Mouse (Mus musculus): ENCODE measurements around the gene Cst3.

Cst3 gene

DNA sequence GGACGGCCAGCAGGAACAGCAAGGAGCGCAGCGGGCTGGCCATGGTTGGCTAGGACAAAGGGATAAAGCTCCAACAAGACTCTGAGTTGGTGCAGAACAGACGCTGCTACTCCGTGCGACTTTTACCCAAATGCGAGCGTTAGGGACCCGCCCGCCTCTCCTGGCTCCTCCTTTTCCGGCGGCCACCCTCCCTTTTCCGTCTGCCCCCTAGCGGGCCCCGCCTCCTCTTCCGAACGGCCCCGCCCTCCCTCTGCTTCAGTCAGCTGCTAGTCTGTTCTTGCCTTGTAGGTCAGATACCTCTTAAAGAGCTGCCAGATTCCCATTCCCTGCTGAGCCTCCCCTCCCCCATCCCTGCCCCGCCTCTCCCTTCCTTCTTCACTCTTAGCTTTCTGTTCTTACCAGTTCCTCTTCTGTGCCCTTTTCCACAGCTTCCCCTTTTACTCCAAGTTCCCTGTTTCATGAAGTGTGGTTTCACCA, at the start of gene Cst3:
Gene Cst3 (minus strand): TSS at position 358 of the 477 bp plus-strand sequence.
- peak; percentile 88 to 90 for DNase-seq

DNA sequence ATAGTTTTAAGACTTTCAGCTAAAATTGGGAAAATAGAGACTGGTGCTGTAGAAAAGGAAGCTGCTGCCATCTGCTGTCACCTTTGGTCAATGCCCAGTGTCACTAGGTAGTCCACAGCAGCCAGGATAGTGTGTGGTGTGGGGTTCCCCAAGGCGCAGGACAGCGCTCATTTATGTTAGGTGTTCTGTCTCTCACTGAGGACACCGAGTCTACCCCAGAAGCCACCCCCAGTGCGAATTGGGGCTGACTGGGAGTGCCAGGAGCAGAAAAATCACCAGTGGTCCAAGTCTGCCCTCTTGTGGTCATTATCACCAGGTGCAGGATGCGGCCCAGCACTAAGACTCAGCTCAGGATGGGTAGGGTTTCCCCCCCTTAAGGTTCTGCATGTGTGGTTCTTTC, 26.8 kb upstream of the Cst3 start:
- DNase-seq: peak; percentile 68 to 70

DNA sequence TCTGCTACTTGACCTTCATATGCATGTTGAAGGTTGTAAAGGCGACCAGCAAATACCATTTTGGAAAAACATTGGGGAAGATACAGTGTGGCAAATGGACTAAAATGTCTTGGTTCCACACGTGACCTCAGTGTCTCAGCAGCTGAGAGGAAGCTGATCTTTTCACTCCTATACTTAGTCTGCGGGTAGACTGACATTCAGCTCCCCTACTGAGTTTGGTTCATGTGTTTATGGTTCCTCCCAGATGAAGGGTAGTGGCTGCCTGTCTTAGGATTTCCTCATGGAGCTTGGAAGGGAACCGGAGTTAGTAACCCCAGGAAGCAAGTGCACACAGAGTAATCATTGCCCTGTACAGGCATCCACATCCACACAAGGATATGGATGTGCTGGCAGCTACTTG, 24.8 kb upstream of the Cst3 start:
- no peak for DNase-seq

DNA sequence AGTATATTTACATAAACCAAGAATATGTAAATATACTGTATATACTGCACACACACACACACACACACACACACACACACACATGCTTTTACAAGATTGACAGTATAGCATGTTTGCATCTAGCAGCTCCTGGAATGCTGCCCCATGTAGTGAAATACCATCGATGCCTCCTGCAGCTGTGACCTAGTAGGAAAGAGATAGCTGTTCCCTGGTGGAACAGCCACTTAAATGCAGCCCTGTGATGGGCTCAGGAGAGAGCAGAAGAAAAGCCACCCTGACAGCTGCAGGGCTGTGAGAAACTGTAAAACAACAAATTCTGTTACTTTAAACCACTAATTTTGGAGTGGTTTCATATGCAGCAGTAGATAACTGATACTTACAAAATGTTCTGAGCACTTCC, 20.7 kb upstream of the Cst3 start:
- DNase-seq: no peak

DNA sequence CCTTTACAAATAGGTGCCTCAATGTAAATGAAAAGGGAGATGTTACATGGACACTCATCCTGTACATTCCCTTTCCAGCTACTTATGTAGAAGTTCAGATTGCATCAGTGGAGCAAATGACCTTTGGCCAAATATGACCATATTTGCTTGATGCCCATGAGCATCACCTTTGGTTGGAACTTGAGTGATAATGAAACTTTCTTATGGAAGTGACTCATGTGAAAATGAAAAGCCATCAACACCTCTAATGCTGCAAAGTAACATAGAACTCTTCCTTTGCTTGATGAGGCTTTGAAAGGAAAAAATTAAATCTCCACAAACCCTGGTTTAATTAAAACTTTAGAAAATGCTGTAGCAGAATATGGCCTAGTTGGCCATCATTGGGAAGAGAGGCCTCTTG, 17.6 kb upstream of the Cst3 start:
- DNase-seq: no peak

DNA sequence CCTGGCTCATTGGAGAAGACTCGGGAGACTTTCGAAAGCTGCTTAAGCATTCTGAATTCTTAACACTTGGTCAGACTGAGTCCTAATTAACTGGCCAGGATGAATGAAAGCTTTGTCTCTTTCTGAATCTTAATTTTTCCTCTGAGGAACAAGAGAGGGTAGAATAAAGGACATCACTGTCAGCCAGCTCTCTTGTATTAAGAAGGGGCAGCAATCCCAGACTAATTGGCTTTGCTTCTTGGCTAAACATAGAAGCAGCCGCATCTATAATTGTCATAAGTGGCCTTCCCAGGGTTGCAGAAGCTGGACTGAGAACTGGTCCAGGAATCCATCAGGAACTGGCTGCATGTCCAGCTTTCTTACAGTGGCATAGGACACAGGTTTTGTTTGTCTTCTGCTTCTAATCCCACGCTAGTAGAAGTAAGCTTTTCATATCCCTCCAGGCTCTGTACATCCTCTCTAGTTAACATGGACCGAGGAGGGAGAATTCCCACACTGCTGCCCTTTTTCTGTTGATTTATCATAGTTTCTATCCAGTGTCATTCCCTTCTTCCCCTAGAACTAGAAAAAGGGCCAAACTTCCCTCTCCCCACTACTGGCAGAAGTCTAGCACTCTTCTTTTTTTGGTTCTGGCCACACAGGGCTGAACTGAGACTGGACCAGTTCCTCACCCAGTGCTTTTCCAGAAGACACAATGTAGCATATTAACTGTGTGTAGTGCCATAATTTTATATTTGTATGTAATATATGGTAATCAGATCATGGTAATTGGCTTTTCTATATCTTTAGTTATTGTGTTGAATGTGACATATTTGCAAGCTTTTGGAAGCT, 14.7 kb upstream of the Cst3 start:
- peak; percentile 36 to 50 for DNase-seq

DNA sequence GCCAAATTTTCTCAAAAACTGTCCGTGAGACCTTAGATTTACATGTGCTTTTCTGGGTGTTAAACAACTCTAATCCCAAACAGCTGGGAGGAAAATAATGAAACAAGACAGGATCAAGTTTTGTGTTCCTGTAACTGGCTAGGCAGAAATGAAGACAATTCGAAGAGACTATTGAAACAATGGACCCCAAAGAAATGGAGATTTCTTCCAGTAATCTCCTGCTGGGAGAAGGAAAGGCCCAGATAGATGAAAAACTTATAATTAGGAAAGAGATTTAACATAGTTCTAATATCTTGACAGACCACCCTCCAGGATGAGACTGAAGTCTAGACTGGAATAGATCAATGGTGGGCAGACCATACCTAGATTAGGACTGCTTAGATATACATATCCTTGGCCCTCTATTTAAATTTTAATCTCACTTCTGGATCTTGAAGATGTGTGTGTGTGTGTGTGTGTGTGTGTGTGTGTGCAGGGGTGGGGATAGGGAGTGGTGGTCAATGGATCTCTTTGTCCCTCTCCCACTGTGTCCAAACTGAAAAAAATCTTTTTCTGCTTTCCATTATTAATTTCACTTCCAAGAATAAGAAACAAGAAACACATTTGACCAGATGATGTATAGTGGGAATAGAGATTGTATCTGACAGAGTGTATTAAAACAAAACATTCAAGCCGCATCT, 14.0 kb upstream of the Cst3 start:
- no peak for DNase-seq

DNA sequence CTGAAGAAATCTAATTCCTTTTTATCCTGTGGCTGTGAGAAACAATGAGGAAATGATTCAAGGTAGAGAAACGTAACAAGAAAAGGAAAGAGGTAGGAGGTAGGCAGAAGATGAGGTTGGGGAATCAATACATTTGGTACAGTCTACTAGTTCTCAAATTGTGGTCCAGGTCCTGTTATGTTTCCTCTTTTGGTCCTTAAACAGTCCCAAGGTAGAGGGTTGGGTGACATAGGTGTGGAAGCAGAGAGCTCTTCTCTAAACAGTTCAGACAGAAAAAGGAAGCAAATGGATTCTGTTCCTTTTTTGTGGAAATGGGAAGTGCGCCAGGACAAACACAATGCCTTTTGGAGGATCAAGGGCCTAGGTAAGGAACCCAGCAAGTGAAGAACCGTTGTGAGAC, 13.4 kb upstream of the Cst3 start:
- no peak for DNase-seq

DNA sequence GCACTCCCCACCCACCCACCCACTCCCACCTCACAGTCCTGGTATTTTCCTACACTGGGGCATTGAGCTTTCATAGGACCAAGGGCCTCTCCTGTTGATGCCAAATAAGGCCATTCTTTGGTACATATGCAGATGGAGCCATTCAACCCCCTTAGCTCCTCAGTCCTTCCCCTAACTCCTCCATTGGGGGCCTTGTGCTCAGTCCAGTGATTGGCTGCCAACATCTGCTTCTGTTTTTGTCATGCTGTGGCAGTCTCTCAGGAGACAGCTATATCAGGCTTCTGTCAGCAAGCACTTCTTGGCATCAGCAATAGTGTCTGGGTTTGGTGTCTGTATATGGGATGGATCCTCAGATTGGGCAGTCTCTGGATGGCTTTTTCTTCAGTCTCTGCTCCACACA, 9.2 kb upstream of the Cst3 start:
- no peak for DNase-seq

DNA sequence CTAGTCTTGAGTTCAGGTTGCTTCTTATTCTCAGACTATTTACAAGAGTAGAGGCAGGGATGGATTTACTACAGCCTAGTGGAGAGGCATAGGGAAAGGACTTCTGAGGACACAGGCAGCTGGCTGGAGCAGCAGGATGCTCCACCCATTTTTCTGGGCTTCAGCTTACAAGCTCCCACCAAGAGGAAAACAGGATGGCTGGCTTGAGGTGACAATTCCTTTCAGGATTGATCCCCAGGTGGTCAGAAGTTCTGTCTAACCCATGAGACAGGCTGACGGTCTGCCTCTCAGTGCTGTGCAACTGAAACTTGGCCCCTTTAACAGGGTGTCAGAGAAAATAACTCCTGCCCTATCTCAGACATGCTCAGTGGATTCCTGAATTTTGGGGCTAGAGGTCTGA, 3.7 kb upstream of the Cst3 start:
- no peak for DNase-seq

DNA sequence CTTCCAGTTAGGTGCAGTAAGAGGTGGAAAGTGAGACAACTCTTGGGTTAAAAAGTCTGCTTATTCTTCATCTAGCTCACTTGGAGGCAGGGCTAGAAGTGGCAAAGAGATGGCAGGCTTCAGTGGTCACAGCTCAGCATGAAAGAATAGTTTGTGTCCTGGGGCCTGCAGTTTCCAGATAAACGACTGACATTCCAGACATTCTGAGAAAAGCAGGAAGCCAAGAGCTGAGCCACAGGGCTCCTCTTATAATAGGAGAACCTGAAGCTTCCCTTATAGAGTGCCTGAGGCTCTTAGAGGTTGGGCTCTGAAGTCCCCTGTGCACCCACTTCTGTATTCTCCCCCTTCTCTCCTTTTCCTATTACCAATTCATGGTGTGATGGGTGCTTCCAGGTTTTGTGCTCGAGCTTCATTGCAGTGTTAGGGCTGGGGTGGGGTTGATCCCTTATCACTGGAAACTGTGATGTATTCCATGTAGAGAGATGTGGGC, 3.2 kb upstream of the Cst3 start:
- DNase-seq: no peak

DNA sequence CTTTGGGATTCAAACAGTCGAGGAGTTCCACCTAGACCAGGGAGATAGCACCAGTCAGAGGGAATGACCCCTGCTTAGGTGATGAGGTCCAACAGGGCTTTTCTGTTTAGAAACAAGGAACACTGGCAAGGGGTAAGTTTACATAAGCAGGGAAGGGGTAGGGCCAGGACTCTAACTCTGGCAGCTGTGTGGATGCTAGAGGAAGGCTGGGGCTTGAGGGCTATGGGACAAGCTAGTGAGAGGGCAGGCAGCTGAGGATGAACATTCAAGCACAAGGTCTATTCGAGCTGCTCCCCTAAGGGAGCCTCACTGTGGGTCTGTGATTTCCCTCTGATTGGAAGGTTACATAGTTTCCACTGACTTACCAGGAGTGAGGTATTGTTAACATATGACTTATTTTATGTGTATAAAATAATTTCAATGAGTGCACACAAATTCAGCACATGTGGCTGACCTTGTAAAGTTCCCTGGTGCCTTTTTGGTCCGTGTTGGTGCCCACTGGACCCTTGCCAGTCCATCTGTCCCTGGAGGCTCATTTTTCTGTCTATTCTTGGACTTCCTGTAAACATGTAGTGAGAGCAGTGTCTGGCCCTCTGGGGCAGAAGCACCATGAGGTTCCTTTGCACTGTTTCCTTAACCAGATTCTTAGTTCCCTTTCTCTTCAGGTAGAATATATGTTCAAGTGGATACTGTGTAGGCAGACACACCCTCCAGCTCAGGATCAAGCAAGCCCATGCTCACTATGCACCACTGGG, 1.7 kb upstream of the Cst3 start:
- no peak for DNase-seq

DNA sequence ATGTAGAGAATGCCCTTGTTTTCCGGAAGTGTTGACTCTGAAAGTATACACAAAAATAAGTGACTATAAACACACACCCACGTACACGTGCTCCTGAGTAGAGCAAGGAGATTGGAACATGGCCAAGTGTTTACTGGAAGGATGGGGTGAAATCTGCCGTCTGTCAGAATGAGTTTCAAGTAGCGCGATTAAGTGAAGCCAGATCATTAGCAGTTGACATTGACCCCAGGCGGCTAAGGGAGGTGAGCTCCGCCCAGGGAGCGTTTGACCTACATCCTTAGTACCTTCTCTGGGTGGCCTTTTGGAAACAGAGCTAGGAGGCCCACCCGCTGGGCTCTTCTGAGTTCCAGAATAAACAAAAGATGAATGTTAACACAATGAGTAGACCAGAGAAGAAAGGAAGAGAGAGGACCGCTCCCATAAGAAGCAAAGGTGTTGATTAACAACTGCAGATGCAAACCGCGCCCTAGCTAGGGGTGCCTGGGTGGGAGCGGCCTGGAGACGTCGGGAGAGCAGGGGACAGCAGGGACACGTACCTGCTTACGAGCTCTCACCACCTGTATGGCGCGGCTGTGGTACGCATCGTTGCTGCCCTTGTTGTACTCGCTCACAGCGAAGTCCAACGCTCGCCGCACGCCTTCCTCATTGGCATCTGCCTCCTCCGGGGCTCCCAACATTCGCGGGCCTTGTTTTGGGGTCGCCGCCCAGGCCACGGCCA, 716 bp downstream of the Cst3 start:
- peak; percentile 28 to 54 for DNase-seq

DNA sequence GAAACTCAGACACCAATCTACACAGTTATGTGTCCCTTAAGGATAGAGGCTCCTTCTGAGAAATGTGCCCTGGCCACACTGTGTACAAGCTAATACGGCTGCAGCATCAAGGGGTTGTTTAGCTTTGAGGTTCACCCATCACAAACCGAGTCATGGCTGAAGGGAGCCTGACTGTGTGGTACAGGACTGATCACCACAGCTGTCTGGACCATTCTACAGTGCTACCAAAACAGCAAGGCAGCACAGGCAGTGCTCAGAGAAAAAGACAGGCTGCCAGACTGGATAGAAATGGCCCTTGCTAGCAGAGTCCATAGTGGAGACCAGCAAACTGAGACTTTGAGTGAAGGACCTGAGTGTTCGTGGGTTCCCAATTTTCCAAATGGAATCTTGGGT, 1.3 kb downstream of the Cst3 start:
- no peak for DNase-seq

DNA sequence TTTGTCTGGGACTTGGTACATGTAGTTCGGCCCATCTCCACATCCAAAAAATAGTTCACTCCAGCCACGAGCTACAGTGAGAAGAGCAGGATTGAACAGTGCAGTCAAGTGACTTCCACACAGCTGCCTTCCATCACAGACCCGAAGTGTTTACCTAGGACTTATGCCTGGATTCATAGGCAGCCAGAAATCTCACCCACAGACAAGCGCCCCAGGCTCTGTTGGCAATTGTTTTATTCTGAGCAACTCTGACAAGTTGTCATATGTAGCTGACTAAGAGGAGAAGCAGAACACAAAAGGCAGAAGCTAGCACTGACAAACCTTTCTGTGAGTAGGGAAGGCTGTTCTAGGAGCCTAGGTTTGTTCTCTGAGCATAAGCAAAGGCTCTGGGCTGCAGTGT, 2.6 kb downstream of the Cst3 start:
- DNase-seq: no peak

DNA sequence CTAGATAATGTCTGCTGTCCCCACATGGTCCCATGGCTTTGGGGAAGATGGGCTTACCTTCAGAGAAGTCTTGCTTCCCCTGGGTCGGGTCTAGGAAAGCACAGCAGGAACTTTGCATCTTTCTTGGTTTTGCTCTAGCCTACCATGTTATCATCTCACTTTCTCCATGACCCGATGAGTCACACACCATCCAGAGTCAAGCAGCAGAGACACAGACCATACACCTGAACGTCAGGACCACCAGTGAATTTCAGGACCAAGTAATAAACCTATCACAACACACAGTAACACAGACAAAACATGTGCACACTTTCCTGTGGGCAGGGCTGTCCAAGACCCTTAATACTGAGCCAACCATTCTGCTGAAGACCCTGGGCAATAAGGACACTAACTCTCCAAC, 5.0 kb downstream of the Cst3 start:
- no peak for DNase-seq

DNA sequence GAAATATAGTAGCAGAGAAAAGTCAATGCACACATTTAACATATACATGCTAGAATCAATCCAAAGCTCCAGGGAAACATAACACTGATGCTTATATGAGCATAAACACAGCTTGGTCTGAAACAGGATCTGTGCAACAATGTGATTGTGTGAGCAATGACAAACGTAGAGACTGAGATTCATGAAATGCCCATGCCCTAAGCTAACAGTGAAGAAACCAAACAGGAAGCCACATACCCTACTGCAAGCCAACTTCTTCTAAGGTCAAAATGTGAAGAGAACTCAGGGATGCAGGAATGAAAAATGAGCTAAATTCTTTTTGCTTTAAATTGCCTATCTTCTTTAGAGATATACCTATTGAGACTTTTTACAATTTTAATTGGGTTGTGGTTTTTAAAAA, 6.5 kb downstream of the Cst3 start:
- DNase-seq: no peak

DNA sequence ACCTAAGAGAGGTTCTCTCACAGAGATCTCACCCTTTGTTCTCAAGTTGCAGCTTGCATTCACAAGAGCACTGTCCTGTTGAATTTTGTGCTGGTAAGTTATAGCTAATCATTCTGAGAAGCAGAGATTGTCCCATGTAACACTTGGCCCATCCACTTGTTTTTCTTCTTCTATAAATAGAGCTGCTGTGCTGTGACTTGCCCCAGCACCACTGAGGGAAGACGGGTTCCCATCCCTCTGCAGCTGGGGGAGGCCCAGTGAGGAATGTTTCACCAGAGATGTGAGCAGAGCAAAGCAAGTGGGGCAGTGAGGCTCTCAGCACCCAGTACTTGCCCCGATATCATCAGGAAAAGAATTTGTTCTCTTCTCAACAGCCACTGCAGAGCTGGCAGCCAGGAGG, 10.5 kb downstream of the Cst3 start, which contains the start of gene 9230104L09Rik:
Gene 9230104L09Rik (minus strand): TSS at position 73 of the 400 bp plus-strand sequence.
- no peak for DNase-seq

DNA sequence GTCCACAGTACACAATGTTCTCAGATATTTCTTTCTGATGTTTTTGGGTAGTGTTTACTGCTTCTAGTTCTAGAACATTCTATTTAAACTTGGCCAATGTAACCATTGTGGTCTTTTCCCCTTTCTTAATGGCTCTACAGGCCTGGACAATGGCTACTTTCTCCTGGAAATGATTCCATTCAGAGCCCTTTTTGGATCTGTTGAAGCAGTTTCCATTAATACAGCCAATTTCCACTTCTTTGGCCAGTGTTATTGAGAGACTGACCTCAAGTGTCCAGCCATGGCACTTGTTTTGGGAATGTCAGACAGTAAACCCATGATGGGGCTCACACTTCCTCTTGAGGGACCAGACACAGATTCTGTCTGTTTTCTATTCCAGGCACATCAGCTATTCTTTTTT, 13.8 kb downstream of the Cst3 start:
- no peak for DNase-seq

DNA sequence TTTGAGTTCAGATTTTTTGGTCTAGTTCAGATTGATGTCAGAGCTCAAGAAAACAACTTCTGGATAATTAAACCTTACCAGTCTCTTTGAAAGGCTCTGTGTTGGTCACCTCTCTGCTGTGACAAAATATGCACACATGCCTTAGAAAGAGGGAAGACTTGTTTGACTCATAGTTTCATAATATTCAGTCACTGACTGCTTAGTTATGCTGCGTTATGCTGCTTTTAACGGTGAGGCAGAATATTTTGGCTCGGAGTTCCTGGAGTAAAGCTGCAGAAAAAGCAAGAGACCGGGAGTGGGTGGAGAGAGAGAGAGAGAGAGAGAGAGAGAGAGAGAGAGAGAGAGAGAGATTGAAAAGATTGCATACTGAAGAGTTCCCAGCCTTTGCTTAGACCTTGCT, 14.5 kb downstream of the Cst3 start:
- DNase-seq: no peak

DNA sequence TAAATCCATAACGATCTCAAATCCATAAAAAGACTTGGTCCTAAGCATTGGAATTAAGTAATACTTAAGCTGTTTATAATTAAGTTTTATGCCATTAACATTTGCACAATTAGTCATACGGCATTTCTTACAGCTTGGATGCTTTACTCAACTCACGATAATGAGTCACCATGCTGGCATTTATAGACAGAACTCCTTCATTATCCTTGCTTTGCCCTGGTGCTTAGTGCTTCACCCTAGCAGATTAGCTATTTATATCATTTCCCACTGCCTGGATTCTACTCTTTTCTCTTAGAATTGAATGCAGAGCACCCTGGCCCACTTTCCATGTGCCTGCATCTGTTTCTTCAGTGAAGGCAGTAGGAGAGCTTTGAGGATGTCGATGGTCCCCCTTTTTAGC, 18.0 kb downstream of the Cst3 start:
- no peak for DNase-seq

DNA sequence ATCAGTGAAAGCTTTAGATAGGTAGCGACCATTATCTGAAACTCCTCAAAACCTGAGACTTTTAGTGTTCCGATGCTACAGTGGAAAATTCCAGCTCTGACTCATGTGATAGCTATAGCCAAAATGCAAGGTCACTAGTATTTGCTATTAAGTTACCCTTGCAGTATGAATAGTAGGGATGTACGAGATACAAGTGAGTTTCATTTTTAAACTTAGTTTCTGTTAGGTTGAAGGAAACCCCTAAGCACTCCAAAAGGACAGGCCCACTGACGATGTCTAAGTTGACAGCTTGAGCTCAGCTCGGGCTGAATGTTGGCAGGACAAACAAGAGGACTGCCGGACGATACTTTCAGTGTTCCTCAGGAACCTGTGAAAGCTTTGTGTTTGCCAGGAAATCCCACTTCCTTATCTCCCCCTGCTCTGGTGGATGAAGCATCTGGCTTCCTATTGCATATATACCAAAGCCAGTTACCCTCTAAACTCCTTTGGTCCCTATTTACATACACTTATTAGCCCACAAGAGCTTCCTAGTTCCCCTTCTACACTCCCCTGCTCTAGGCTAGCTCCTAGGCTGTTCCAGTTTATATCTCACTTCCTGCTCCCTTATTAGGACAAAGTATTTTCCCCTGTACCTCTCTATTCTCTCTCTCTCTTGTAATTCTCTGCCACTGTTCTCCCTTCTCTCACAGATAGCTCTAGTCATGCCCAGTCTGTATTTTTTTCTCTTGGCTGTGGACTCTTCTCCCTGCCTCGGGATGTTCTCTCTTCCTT, 18.7 kb downstream of the Cst3 start:
- no peak for DNase-seq
